Mouse (Mus musculus) CH12.LX (cell line): Measurements from ENCODE around the gene Dvl2. TPM values are rescaled to one million over a fixed set of nuclear protein-coding genes. Genes with fewer than 3 reads are reported as not detected.
A peak's percentile ranks its signal among the peaks of the same experiment; 100 is the strongest.

Source experiments
- DNase-seq: peaks from one replicate; pipeline ENCODE4 v3.0.0-alpha.2; 2013; ENCODE audit errors: extremely low read depth
- H3K27ac ChIP-seq: 2 replicates; pipeline ENCODE4 v1.5.1; 2012; ENCODE audit warnings: low read depth, mild to moderate bottlenecking, control low read depth, moderate library complexity; ENCODE audit not compliant: insufficient read depth
- H3K27me3 ChIP-seq: replicated peaks from 2 replicates; pipeline ENCODE3; 2012; ENCODE audit warnings: inconsistent platforms
- H3K36me3 ChIP-seq, 2 experiments: replicated peaks in 1 of 2; 2 replicates each; pipeline versions ENCODE3 to v1.6.1; 2012; ENCODE audit warnings: inconsistent platforms in 1 of 2, low read length in 1 of 2, mild to moderate bottlenecking in 1 of 2, mixed read lengths in 1 of 2, moderate library complexity in 1 of 2; ENCODE audit not compliant: control insufficient read depth in 1 of 2, insufficient read depth in 1 of 2
- H3K4me1 ChIP-seq, 2 experiments: 2 replicates each; pipeline ENCODE4 v1.6.1; 2012; ENCODE audit warnings: inconsistent platforms in 1 of 2, moderate library complexity in 1 of 2; ENCODE audit not compliant: insufficient read depth in 2 of 2, control insufficient read depth in 1 of 2
- H3K4me2 ChIP-seq: 2 replicates; pipeline ENCODE4 v1.6.1; 2012; ENCODE audit warnings: low read depth, mild to moderate bottlenecking, control low read depth; ENCODE audit not compliant: poor library complexity, insufficient read depth, severe bottlenecking
- H3K4me3 ChIP-seq, 3 experiments: fragments of 150-350 bp in 1 of 3; sonication (generic) in 1 of 3; replicated peaks in 1 of 3; 2 replicates each; pipeline versions ENCODE3 to v1.5.1; 2011 to 2012; ENCODE audit warnings: low read depth in 2 of 3, low read length in 2 of 3, mild to moderate bottlenecking in 2 of 3, moderate library complexity in 2 of 3, control low read depth in 1 of 3, improper control_type of control experiment in 1 of 3, inconsistent platforms in 1 of 3, mixed read lengths in 1 of 3; ENCODE audit not compliant: poor library complexity in 1 of 3
- H3K79me2 ChIP-seq: replicated peaks from 2 replicates; pipeline ENCODE4 v1.6.1; 2012; ENCODE audit warnings: mild to moderate bottlenecking, moderate library complexity; ENCODE audit not compliant: control insufficient read depth, poor library complexity, insufficient read depth, severe bottlenecking; ENCODE audit errors: extremely low read depth
- H3K9ac ChIP-seq: 2 replicates; pipeline ENCODE4 v1.6.1; 2012; ENCODE audit warnings: low read depth, mild to moderate bottlenecking, control low read depth, moderate library complexity; ENCODE audit not compliant: insufficient read depth
- H3K9me3 ChIP-seq: replicated peaks from 2 replicates; pipeline ENCODE3; 2012; ENCODE audit warnings: low read length, inconsistent platforms, mixed read lengths
- CHD1 ChIP-seq: IDR thresholded peaks from 2 replicates; pipeline ENCODE4 v1.6.1; 2012; ENCODE audit warnings: low read depth, low read length, improper control_type of control experiment, inconsistent platforms
- CHD2 ChIP-seq: IDR thresholded peaks from 2 replicates; pipeline ENCODE4 v1.6.1; 2011; ENCODE audit warnings: low read length, improper control_type of control experiment
- CTCF ChIP-seq, 2 experiments: IDR thresholded peaks in 1 of 2; conservative IDR thresholded peaks in 1 of 2; 2 replicates each; pipeline ENCODE4 v1.5.1; 2011 to 2012; ENCODE audit warnings: low read depth in 2 of 2, low read length in 2 of 2, improper control_type of control experiment in 1 of 2, inconsistent platforms in 1 of 2, mild to moderate bottlenecking in 1 of 2, moderate library complexity in 1 of 2
- E2F4 ChIP-seq: IDR thresholded peaks from 2 replicates; pipeline ENCODE4 v1.6.1; 2011; ENCODE audit warnings: low read depth, low read length, improper control_type of control experiment; ENCODE audit not compliant: insufficient replicate concordance
- ELF1 ChIP-seq: IDR thresholded peaks from 2 replicates; pipeline ENCODE4 v1.6.1; 2014; ENCODE audit warnings: low read depth, mild to moderate bottlenecking, inconsistent platforms, low read length, improper control_type of control experiment
- EP300 ChIP-seq: IDR thresholded peaks from 2 replicates; pipeline ENCODE4 v1.6.1; 2011; ENCODE audit warnings: low read length, improper control_type of control experiment
- ETS1 ChIP-seq: conservative IDR thresholded peaks from 2 replicates; pipeline ENCODE4 v1.6.1; 2012; ENCODE audit warnings: low read depth, mild to moderate bottlenecking, inconsistent platforms, low read length, improper control_type of control experiment, moderate library complexity
- GABPA ChIP-seq: IDR thresholded peaks from 2 replicates; pipeline ENCODE4 v1.6.1; 2012; ENCODE audit warnings: low read depth, low read length, improper control_type of control experiment, inconsistent platforms; ENCODE audit not compliant: insufficient replicate concordance
- HCFC1 ChIP-seq: IDR thresholded peaks from 2 replicates; pipeline ENCODE4 v1.6.1; 2012; ENCODE audit warnings: low read depth, mild to moderate bottlenecking, inconsistent platforms, low read length, improper control_type of control experiment
- IRF4 ChIP-seq: IDR thresholded peaks from 2 replicates; pipeline ENCODE4 v1.6.1; 2014; ENCODE audit warnings: low read depth, mild to moderate bottlenecking, inconsistent platforms, low read length, improper control_type of control experiment
- JUN ChIP-seq: IDR thresholded peaks from 2 replicates; pipeline ENCODE4 v1.6.1; 2011; ENCODE audit warnings: low read depth, mild to moderate bottlenecking, low read length, improper control_type of control experiment, moderate library complexity; ENCODE audit not compliant: insufficient read depth
- JUND ChIP-seq: conservative IDR thresholded peaks from 2 replicates; pipeline ENCODE4 v1.6.1; 2011; ENCODE audit warnings: low read depth, low read length, improper control_type of control experiment
- KAT2A ChIP-seq: IDR thresholded peaks from 2 replicates; pipeline ENCODE4 v1.6.1; 2012; ENCODE audit warnings: low read length, improper control_type of control experiment, inconsistent platforms; ENCODE audit not compliant: insufficient replicate concordance
- MAX ChIP-seq: IDR thresholded peaks from 2 replicates; pipeline ENCODE4 v1.6.1; 2011; ENCODE audit warnings: low read length, improper control_type of control experiment
- MAZ ChIP-seq: IDR thresholded peaks from 2 replicates; pipeline ENCODE4 v1.6.1; 2012; ENCODE audit warnings: low read depth, mild to moderate bottlenecking, inconsistent platforms, low read length, improper control_type of control experiment, moderate library complexity
- MEF2A ChIP-seq: IDR thresholded peaks from 2 replicates; pipeline ENCODE4 v1.6.1; 2014; ENCODE audit warnings: low read depth, mild to moderate bottlenecking, inconsistent platforms, low read length, improper control_type of control experiment, borderline replicate concordance
- MYC ChIP-seq: IDR thresholded peaks from 2 replicates; pipeline ENCODE4 v1.6.1; 2011; ENCODE audit warnings: low read depth, mild to moderate bottlenecking, improper control_type of control experiment, low read length
- NRF1 ChIP-seq: IDR thresholded peaks from 2 replicates; pipeline ENCODE4 v1.6.1; 2014; ENCODE audit warnings: low read depth, mild to moderate bottlenecking, inconsistent platforms, low read length, improper control_type of control experiment, moderate library complexity
- PAX5 ChIP-seq: IDR thresholded peaks from 2 replicates; pipeline ENCODE4 v1.6.1; 2012; ENCODE audit warnings: low read length, inconsistent platforms, mixed read lengths
- POLR2A ChIP-seq: IDR thresholded peaks from 2 replicates; pipeline ENCODE4 v1.6.1; 2011; ENCODE audit warnings: low read depth, mild to moderate bottlenecking, improper control_type of control experiment, low read length
- POLR2AphosphoS2 ChIP-seq: IDR thresholded peaks from 2 replicates; pipeline ENCODE4 v1.6.1; 2011; ENCODE audit warnings: low read depth, low read length, improper control_type of control experiment
- RAD21 ChIP-seq: IDR thresholded peaks from 2 replicates; pipeline ENCODE4 v1.6.1; 2011; ENCODE audit warnings: low read depth, mild to moderate bottlenecking, low read length, improper control_type of control experiment, moderate library complexity
- SIN3A ChIP-seq: IDR thresholded peaks from 2 replicates; pipeline ENCODE4 v1.6.1; 2012; ENCODE audit warnings: low read length, improper control_type of control experiment, inconsistent platforms
- TBP ChIP-seq: conservative IDR thresholded peaks from 2 replicates; pipeline ENCODE4 v1.6.1; 2011; ENCODE audit warnings: low read depth, low read length, improper control_type of control experiment
- TCF12 ChIP-seq: IDR thresholded peaks from 2 replicates; pipeline ENCODE4 v1.6.1; 2014; ENCODE audit warnings: low read depth, mild to moderate bottlenecking, inconsistent platforms, low read length, improper control_type of control experiment
- USF1 ChIP-seq: IDR thresholded peaks from 2 replicates; pipeline ENCODE4 v1.6.1; 2014; ENCODE audit warnings: low read depth, mild to moderate bottlenecking, inconsistent platforms, low read length, improper control_type of control experiment
- USF2 ChIP-seq: conservative IDR thresholded peaks from 2 replicates; pipeline ENCODE4 v1.6.1; 2011; ENCODE audit warnings: low read depth, low read length, improper control_type of control experiment
- ZC3H11A ChIP-seq: IDR thresholded peaks from 2 replicates; pipeline ENCODE4 v1.6.1; 2012; ENCODE audit warnings: low read depth, mild to moderate bottlenecking, inconsistent platforms, low read length, improper control_type of control experiment
- ZNF384 ChIP-seq: IDR thresholded peaks from 2 replicates; pipeline ENCODE4 v1.6.1; 2012; ENCODE audit warnings: low read depth, low read length, improper control_type of control experiment, inconsistent platforms
- dilution Hi-C: fragments of 300-500 bp; cut with MboI; formaldehyde crosslinking; loops from 2 replicates; pipeline ENCODE4 v1.14.3; 2020; ENCODE audit warnings: low sequenced_read_pairs; ENCODE audit not compliant: extremely low pct_unique_long_range_greater_than_20kb, extremely low pct_ligation_motif_present
- in situ Hi-C: fragments of 300-500 bp; cut with MboI; formaldehyde crosslinking; loops from 3 replicates; pipeline ENCODE4 v1.14.3; 2019; ENCODE audit warnings: low sequenced_read_pairs, low pct_ligation_motif_present, low pct_unique_long_range_greater_than_20kb, mixed read lengths
- polyA plus RNA-seq: library from polyadenylated mRNA; unstranded; fragments of >175 nt; gene quantifications from 2 replicates; pipeline ENCODE4 v1.2.1, GENCODE M21; 2012; ENCODE audit warnings: low read depth; ENCODE audit not compliant: insufficient read length
- total RNA-seq, 2 experiments: library from RNA; depleted of rRNA; stranded (reverse); fragments of 300-350 nt in 1 of 2; fragments of >200 nt in 1 of 2; gene quantifications; 2 replicates each; pipeline ENCODE4 v1.2.3; 2012 to 2014

Dvl2 gene
- total and polyA plus RNA-seq, 3 experiments = 15.1 to 30.6 (median 27.1) TPM

DNA sequence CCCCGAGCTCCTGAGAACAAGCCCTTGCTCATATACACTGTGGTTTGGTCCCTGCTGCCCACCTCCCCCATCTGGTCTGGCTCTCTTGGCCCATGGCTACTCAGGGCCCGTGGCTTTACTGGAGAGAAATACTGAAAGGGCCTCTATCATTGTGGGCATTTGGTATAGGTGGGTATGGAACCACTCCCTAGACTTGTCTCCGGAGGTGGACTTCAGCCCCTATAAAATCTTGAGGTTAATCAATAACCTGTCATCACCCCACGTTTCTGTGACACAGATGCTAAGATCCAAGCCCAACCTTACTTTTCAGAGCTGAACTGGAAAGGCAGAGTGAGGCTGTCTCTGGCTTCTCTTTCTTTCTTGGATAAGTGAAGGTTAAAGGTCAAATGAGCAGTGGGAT is 31.6 kb upstream of the Dvl2 start:
- Histone ChIP-seq H3K4me2 (no peak overlapping the region), H3K4me3 (no peak overlapping the region), H3K27ac (no peak overlapping the region), H3K4me1 (peaks cover 14 to 49% of the 10 kb centered on the region in 2 experiments), H3K27me3 (no peaks in the 10 kb centered on the region), H3K9ac (no peak overlapping the region), H3K9me3 (peaks cover 24% of the 10 kb centered on the region), H3K79me2 (0 out of 2 replicates have a peak, but pooled peaks cover 2% of the 10 kb centered on the region), H3K36me3 (peaks cover 31 to 53% of the 10 kb centered on the region in 2 experiments)
- dilution Hi-C loops (no loop called here), in situ Hi-C loops (no loop called here)
- no peak for DNase-seq
- no peak for TF ChIP-seq CHD1
- TF ChIP-seq CHD2 = no peak
- TF ChIP-seq ETS1 = no peak
- no peak for TF ChIP-seq JUND
- no peak for TF ChIP-seq NRF1
- no peak for TF ChIP-seq MAX
- no peak for TF ChIP-seq USF2
- TF ChIP-seq POLR2A = no peak
- TF ChIP-seq MYC = no peak
- TF ChIP-seq CTCF (conservative IDR thresholded peaks at IDR 0.05 in 1 of 2, IDR thresholded peaks at IDR 0.05 in 1 of 2; ENCODE audit: low read depth in 2 of 2, low read length in 2 of 2) = no peak
- no peak for TF ChIP-seq E2F4
- TF ChIP-seq RAD21 = no peak
- no peak for TF ChIP-seq MAZ
- no peak for TF ChIP-seq SIN3A
- no peak for TF ChIP-seq USF1
- no peak for TF ChIP-seq POLR2AphosphoS2
- TF ChIP-seq JUN = no peak
- no peak for TF ChIP-seq ELF1

DNA sequence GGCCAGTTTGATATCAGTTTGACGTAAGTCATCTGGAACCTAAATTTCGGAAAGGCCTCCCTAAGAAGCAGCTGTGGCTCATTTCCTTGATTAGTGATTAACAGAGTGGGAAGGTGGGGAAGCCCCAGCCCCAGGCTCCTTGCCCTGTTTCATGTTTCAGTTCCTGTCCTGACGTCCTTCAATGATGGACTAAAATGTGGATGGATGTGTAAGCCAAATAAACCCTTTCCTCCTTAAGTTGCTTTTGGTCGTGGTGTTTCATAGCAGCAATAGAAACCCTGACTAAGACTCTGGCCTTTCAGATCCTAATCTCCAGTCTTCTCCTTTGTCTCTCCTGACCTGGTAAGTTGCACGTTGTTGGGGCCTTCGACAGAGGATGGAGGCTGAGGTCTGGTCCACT is 30.2 kb upstream of the Dvl2 start:
- TF ChIP-seq TCF12 = peak; percentile 70
- no peak for TF ChIP-seq CHD1
- no peak for TF ChIP-seq ZC3H11A
- TF ChIP-seq TBP = no peak
- TF ChIP-seq GABPA = no peak
- peak; percentile 52; the same call in 1 of the 2 replicates for TF ChIP-seq POLR2AphosphoS2
- TF ChIP-seq USF2 = no peak
- TF ChIP-seq IRF4 = peak; percentile 96
- no peak for TF ChIP-seq NRF1
- no peak for TF ChIP-seq RAD21
- no peak; the same call in 1 of the 2 replicates for TF ChIP-seq HCFC1
- TF ChIP-seq MYC = peak; percentile 65
- peak; percentile 74; the same call in 1 of the 2 replicates for TF ChIP-seq ETS1
- TF ChIP-seq MAX = peak; percentile 63; the same call in 1 of the 2 replicates
- peak; percentile 96 for TF ChIP-seq EP300
- peak; percentile 37; the same call in 1 of the 2 replicates for TF ChIP-seq SIN3A
- no peak for TF ChIP-seq PAX5
- peak; percentile 33; the same call in 1 of the 2 replicates for TF ChIP-seq JUN
- no peak for TF ChIP-seq KAT2A
- TF ChIP-seq CHD2 = no peak
- TF ChIP-seq MEF2A = peak; percentile 80
- peak; percentile 31 for TF ChIP-seq ELF1
- TF ChIP-seq JUND = no peak; the same call in 1 of the 2 replicates
- no peak for TF ChIP-seq ZNF384
- DNase-seq = peak; percentile 80

More for the DNA sequence above, 30.2 kb upstream of the Dvl2 start:
- Histone ChIP-seq H3K9me3 (peaks cover 17% of the 10 kb centered on the region), H3K4me1 (peaks cover 14 to 49% of the 10 kb centered on the region in 2 experiments), H3K9ac (no peak overlapping the region), H3K27ac (peak overlapping the region; percentile 81), H3K36me3 (peaks cover 42 to 68% of the 10 kb centered on the region in 2 experiments), H3K79me2 (0 out of 2 replicates have a peak, but pooled peaks cover 2% of the 10 kb centered on the region), H3K27me3 (no peaks in the 10 kb centered on the region), H3K4me2 (peak overlapping the region; percentile 52), H3K4me3 (peak overlapping the region in 1 of 3 experiments; percentile 1)
- in situ Hi-C loops = no loop called here
- dilution Hi-C loops = no loop called here
